Mouse (Mus musculus): ENCODE data around the gene Rps2. TPM values are rescaled to one million over a fixed set of nuclear protein-coding genes. Genes with fewer than 3 reads are reported as not detected.

Gene Rps2
- polyA plus RNA-seq, 1 experiment, result 2,207 TPM

- H3K27me3 ChIP-seq (ENCODE audit: control insufficient read depth, insufficient read depth, low read length), result no peaks in the 10 kb centered on the region
- 67% methylated on average over 3 of the region's 3 CpGs for WGBS
Measured at GRCm38 (mm10) chr17:24725637-24726390, 7.9 kb downstream of the Rps2 start.

GRCm38 (mm10) chr17:24727618-24728017 is 9.7 kb downstream of the Rps2 start, which contains the start of gene Rpl3l:
Gene Rpl3l, plus strand, starts transcription at chr17:24727820.
- peaks cover 1% of the 10 kb centered on the region for H3K4me1 ChIP-seq (ENCODE audit: control insufficient read depth, insufficient read depth, insufficient read length, low read length)
- no peaks in the 10 kb centered on the region for H3K36me3 ChIP-seq (ENCODE audit: control insufficient read depth, insufficient read depth, low read length)
- 62% methylated on average over 2 of the region's 2 CpGs for WGBS
- H3K27me3 ChIP-seq (ENCODE audit: control insufficient read depth, insufficient read depth, low read length), result no peaks in the 10 kb centered on the region
- no peak within 1 kb of the TSS for H3K4me3 ChIP-seq (ENCODE audit: low read depth, low read length)
- TF ChIP-seq POLR2A (IDR thresholded peaks at IDR 0.05; ENCODE audit: low read depth, low read length), result no peak
- no peak for TF ChIP-seq CTCF (IDR thresholded peaks at IDR 0.05; ENCODE audit: extremely low read depth, insufficient read length, insufficient replicate concordance, low read depth, low read length)
- no peak within 1 kb of the TSS for H3K27ac ChIP-seq (ENCODE audit: insufficient read depth, low read depth, low read length)

More at GRCm38 (mm10) chr17:24725637-24726390, 7.9 kb downstream of the Rps2 start:
- Histone ChIP-seq H3K27ac (ENCODE audit: insufficient read depth, low read depth, low read length) (no peak overlapping the region), H3K4me3 (ENCODE audit: low read depth, low read length) (no peak overlapping the region), H3K36me3 (ENCODE audit: control insufficient read depth, insufficient read depth, low read length) (peaks cover 13% of the 10 kb centered on the region), H3K4me1 (ENCODE audit: control insufficient read depth, insufficient read depth, insufficient read length, low read length) (peaks cover 2% of the 10 kb centered on the region)
- TF ChIP-seq CTCF (IDR thresholded peaks at IDR 0.05; ENCODE audit: extremely low read depth, insufficient read length, insufficient replicate concordance, low read depth, low read length), result no peak
- TF ChIP-seq POLR2A (IDR thresholded peaks at IDR 0.05; ENCODE audit: low read depth, low read length), result no peak

GRCm38 (mm10) chr17:24728184-24728583 is 10.3 kb downstream of the Rps2 start:
- H3K27ac ChIP-seq (ENCODE audit: insufficient read depth, low read depth, low read length), result no peak overlapping the region
- WGBS, result 68% methylated on average over 17 of the region's 17 CpGs
- no peak for TF ChIP-seq POLR2A (IDR thresholded peaks at IDR 0.05; ENCODE audit: low read depth, low read length)
- TF ChIP-seq CTCF (IDR thresholded peaks at IDR 0.05; ENCODE audit: extremely low read depth, insufficient read length, insufficient replicate concordance, low read depth, low read length), result no peak
- H3K36me3 ChIP-seq (ENCODE audit: control insufficient read depth, insufficient read depth, low read length), result no peaks in the 10 kb centered on the region
- H3K4me1 ChIP-seq (ENCODE audit: control insufficient read depth, insufficient read depth, insufficient read length, low read length), result no peaks in the 10 kb centered on the region; the same call in 1 of the 2 replicates
- no peaks in the 10 kb centered on the region for H3K27me3 ChIP-seq (ENCODE audit: control insufficient read depth, insufficient read depth, low read length)
- no peak overlapping the region for H3K4me3 ChIP-seq (ENCODE audit: low read depth, low read length)

- TF ChIP-seq POLR2A (IDR thresholded peaks at IDR 0.05; ENCODE audit: low read depth, low read length) (no peak), CTCF (IDR thresholded peaks at IDR 0.05; ENCODE audit: extremely low read depth, insufficient read length, insufficient replicate concordance, low read depth, low read length) (no peak)
- Histone ChIP-seq H3K27ac (ENCODE audit: insufficient read depth, low read depth, low read length) (no peak overlapping the region), H3K36me3 (ENCODE audit: control insufficient read depth, insufficient read depth, low read length) (no peaks in the 10 kb centered on the region), H3K4me1 (ENCODE audit: control insufficient read depth, insufficient read depth, insufficient read length, low read length) (no peaks in the 10 kb centered on the region), H3K4me3 (ENCODE audit: low read depth, low read length) (no peak overlapping the region), H3K27me3 (ENCODE audit: control insufficient read depth, insufficient read depth, low read length) (no peaks in the 10 kb centered on the region)
- 72% methylated on average over 6 of the region's 6 CpGs for WGBS
Measured at GRCm38 (mm10) chr17:24729067-24729466, 11.2 kb downstream of the Rps2 start.

GRCm38 (mm10) chr17:24730787-24731186 is 12.9 kb downstream of the Rps2 start:
- no peaks in the 10 kb centered on the region for H3K27me3 ChIP-seq (ENCODE audit: control insufficient read depth, insufficient read depth, low read length)
- WGBS, result 82% methylated on average over 14 of the region's 14 CpGs
- no peaks in the 10 kb centered on the region for H3K36me3 ChIP-seq (ENCODE audit: control insufficient read depth, insufficient read depth, low read length)
- H3K4me1 ChIP-seq (ENCODE audit: control insufficient read depth, insufficient read depth, insufficient read length, low read length), result peaks cover 4% of the 10 kb centered on the region; the same call in 1 of the 2 replicates
- TF ChIP-seq POLR2A (IDR thresholded peaks at IDR 0.05; ENCODE audit: low read depth, low read length) (no peak), CTCF (IDR thresholded peaks at IDR 0.05; ENCODE audit: extremely low read depth, insufficient read length, insufficient replicate concordance, low read depth, low read length) (no peak)
- H3K4me3 ChIP-seq (ENCODE audit: low read depth, low read length), result no peak overlapping the region
- H3K27ac ChIP-seq (ENCODE audit: insufficient read depth, low read depth, low read length), result no peak overlapping the region

- 85% methylated on average over 12 of the region's 12 CpGs for WGBS
- Histone ChIP-seq H3K27ac (ENCODE audit: insufficient read depth, low read depth, low read length) (no peak overlapping the region), H3K27me3 (ENCODE audit: control insufficient read depth, insufficient read depth, low read length) (no peaks in the 10 kb centered on the region), H3K4me3 (ENCODE audit: low read depth, low read length) (no peak overlapping the region), H3K4me1 (ENCODE audit: control insufficient read depth, insufficient read depth, insufficient read length, low read length) (peaks cover 9% of the 10 kb centered on the region; the same call in 1 of the 2 replicates), H3K36me3 (ENCODE audit: control insufficient read depth, insufficient read depth, low read length) (no peaks in the 10 kb centered on the region)
- no peak for TF ChIP-seq POLR2A (IDR thresholded peaks at IDR 0.05; ENCODE audit: low read depth, low read length)
Measured at GRCm38 (mm10) chr17:24732233-24732935, 14.5 kb downstream of the Rps2 start.

GRCm38 (mm10) chr17:24733434-24734050 is 15.6 kb downstream of the Rps2 start:
- Histone ChIP-seq H3K4me3 (ENCODE audit: low read depth, low read length) (no peak overlapping the region), H3K27ac (ENCODE audit: insufficient read depth, low read depth, low read length) (no peak overlapping the region)
- 89% methylated on average over 21 of the region's 21 CpGs for WGBS

More at GRCm38 (mm10) chr17:24733434-24734050, 15.6 kb downstream of the Rps2 start:
- peaks cover 15% of the 10 kb centered on the region; the same call in 1 of the 2 replicates for H3K4me1 ChIP-seq (ENCODE audit: control insufficient read depth, insufficient read depth, insufficient read length, low read length)
- no peaks in the 10 kb centered on the region for H3K27me3 ChIP-seq (ENCODE audit: control insufficient read depth, insufficient read depth, low read length)
- no peaks in the 10 kb centered on the region for H3K36me3 ChIP-seq (ENCODE audit: control insufficient read depth, insufficient read depth, low read length)
- no peak for TF ChIP-seq CTCF (IDR thresholded peaks at IDR 0.05; ENCODE audit: extremely low read depth, insufficient read length, insufficient replicate concordance, low read depth, low read length)
- no peak for TF ChIP-seq POLR2A (IDR thresholded peaks at IDR 0.05; ENCODE audit: low read depth, low read length)

All from small intestine, adult 2 months (tissue).